Mouse (Mus musculus) cerebral cortex, adult 2 months (tissue): ENCODE results near the gene Mpo.

Source experiments
- WGBS: fragments of 180-500 bp; shearing (Covaris S2); methylation state at CpG from one replicate; pipeline ENCODE4 v1.1.7; 2018; 5-methylcytosine and 5-hydroxymethylcytosine counted together

Mpo gene

GRCm38 (mm10) chr11:87793460-87793859 is at the start of gene Mpo:
TSS of gene Mpo (plus strand) at chr11:87793581.
- 73% methylated on average over 3 of the region's 3 CpGs for WGBS

- 88% methylated on average over 3 of the region's 3 CpGs for WGBS
Observed at GRCm38 (mm10) chr11:87743691-87744090, 49.7 kb upstream of the Mpo start.

GRCm38 (mm10) chr11:87744964-87745363 is 48.4 kb upstream of the Mpo start:
- WGBS: 80% methylated on average over 4 of the region's 4 CpGs

- WGBS: 83% methylated on average over 9 of the region's 9 CpGs
Observed at GRCm38 (mm10) chr11:87745632-87746555, 47.5 kb upstream of the Mpo start.

- 99% methylated on average over 5 of the region's 5 CpGs for WGBS
Observed at GRCm38 (mm10) chr11:87747312-87747711, 46.1 kb upstream of the Mpo start.

DNA sequence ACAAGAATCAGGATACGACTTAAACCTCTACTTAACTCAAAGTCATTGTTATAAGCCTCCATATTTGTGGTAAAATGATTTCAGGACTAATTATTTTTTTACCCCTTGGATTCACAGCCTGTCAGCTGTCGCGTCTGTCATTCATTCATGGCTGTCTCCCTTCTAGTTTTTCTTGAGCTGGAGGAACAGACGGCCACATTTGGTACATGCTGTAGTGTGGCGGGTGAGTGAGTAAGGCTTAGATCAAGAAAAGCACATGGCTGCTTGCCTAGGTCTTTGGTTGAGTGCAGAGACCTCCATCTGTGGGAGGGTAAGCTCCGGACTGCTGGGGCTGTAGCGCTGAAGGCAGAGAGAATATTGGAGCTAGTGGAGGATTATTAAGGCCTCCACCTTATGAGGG is 45.7 kb upstream of the Mpo start:
- 73% methylated on average over 7 of the region's 7 CpGs for WGBS

- WGBS: 40% methylated on average over 19 of the region's 19 CpGs
Observed at GRCm38 (mm10) chr11:87748132-87749119, 45.0 kb upstream of the Mpo start.

GRCm38 (mm10) chr11:87749192-87750042 is 44.0 kb upstream of the Mpo start:
- 59% methylated on average over 18 of the region's 18 CpGs for WGBS

DNA sequence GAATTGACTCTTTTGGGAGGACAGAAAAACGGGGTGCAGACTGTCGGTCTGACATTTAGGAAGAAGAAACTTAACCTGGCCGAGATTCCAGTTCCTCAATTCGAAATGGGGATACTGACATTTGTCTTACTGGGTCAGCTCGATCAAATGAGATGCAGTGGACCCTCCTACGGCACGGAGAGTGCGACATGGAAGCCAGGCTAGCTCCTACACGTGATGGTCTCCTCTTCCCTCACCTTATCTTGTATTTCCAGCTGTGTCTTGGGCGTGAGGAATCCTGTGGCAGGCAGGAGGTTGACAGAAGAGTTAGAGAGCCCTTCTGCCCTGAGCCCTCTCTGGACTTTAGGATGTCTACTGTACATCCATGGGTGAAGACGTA is 43.3 kb upstream of the Mpo start:
- WGBS: 83% methylated on average over 11 of the region's 11 CpGs

GRCm38 (mm10) chr11:87750521-87750920 is 42.9 kb upstream of the Mpo start:
- 75% methylated on average over 3 of the region's 3 CpGs for WGBS

DNA sequence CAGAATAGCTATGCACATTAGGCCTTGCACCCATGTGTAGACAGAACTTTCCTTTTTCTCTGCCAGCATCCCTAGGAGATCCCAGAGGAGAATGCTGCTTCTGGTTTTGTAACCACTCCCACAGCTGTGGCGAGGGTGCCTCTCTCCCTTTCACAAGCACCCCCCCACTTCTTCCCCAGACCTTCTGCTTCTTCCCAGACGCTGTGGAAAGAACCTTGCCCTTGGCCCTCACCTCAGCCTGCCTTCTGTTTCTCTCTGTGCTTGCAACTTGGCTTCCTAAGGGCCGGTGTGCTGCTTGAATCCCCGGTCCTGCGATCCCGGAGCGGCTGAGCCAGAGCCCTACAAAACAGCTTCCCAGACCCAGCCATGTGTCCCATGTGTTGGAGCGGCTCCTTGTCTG is 42.4 kb upstream of the Mpo start:
- WGBS: 78% methylated on average over 8 of the region's 8 CpGs

- WGBS: 73% methylated on average over 4 of the region's 4 CpGs
Observed at GRCm38 (mm10) chr11:87751491-87751966, 41.9 kb upstream of the Mpo start.

GRCm38 (mm10) chr11:87752307-87752706 is 41.1 kb upstream of the Mpo start:
- WGBS: 84% methylated on average over 1 of the region's 1 CpGs

- WGBS: 85% methylated on average over 8 of the region's 8 CpGs
Observed at GRCm38 (mm10) chr11:87753255-87753654, 40.1 kb upstream of the Mpo start.

GRCm38 (mm10) chr11:87753891-87754501 is 39.4 kb upstream of the Mpo start:
- WGBS: 90% methylated on average over 5 of the region's 5 CpGs

- WGBS: 74% methylated on average over 5 of the region's 5 CpGs
Observed at GRCm38 (mm10) chr11:87754603-87755002, 38.8 kb upstream of the Mpo start.

GRCm38 (mm10) chr11:87755360-87756017 is 37.9 kb upstream of the Mpo start:
- WGBS: 73% methylated on average over 17 of the region's 17 CpGs

GRCm38 (mm10) chr11:87756251-87756820 is 37.0 kb upstream of the Mpo start:
- 84% methylated on average over 15 of the region's 15 CpGs for WGBS

GRCm38 (mm10) chr11:87757001-87757954 is 36.1 kb upstream of the Mpo start:
- 88% methylated on average over 25 of the region's 25 CpGs for WGBS
